Mouse (Mus musculus): Measurements from ENCODE around the gene 1700074P13Rik. TPM values are rescaled to one million over a fixed set of nuclear protein-coding genes. Genes with fewer than 3 reads are reported as not detected.

1700074P13Rik gene
- polyA plus RNA-seq, 1 experiment from 2014 or later: not detected

DNA sequence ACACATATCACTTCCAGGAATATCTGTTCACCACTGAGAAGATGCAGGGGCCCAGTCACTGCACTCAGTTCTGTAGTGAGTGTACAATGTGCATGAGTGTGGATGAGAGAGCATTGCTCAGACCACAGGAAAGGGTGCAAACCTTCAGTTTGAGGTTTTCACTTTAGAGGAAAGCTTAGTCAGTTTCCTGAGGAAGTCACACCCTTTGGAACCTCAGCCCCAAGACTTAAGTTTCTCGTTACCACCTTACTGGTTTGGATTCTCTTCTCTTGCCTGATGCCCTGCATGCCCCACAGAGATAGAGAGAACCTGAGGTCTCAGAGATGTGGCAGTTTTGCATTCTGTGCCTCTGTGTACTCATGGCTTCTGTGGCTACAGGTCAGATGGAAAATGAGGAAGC is 49.4 kb downstream of the 1700074P13Rik start:
- ATAC-seq (ENCODE audit: insufficient number of reproducible peaks, insufficient read depth, low FRiP score, low read depth): no peak
- Histone ChIP-seq H3K9me3 (ENCODE audit: control insufficient read depth, low read depth, low read length) (no peaks in the 10 kb centered on the region), H3K27ac (ENCODE audit: low read length) (no peak overlapping the region), H3K4me2 (replicated peaks; ENCODE audit: low read depth, low read length) (no peak overlapping the region), H3K27me3 (ENCODE audit: control insufficient read depth, insufficient read depth, low read length) (no peaks in the 10 kb centered on the region), H3K4me1 (ENCODE audit: control insufficient read depth, insufficient read depth, low read length) (no peaks in the 10 kb centered on the region), H3K4me3 (ENCODE audit: low read depth, low read length) (no peak overlapping the region), H3K36me3 (ENCODE audit: control insufficient read depth, insufficient read depth, low read length) (no peaks in the 10 kb centered on the region), H3K9ac (replicated peaks; ENCODE audit: low read depth, low read length) (no peak overlapping the region)
- WGBS: 61% methylated on average over 1 of the region's 1 CpGs

GRCm38 (mm10) chr6:40887394-40887793 is 53.0 kb downstream of the 1700074P13Rik start, which contains the start of gene Moxd2:
Gene Moxd2 (minus strand): TSS chr6:40887494.
- no peaks in the 10 kb centered on the region for H3K36me3 ChIP-seq (ENCODE audit: control insufficient read depth, insufficient read depth, low read length)
- no peak within 1 kb of the TSS for H3K4me2 ChIP-seq (replicated peaks; ENCODE audit: low read depth, low read length)
- no peaks in the 10 kb centered on the region for H3K27me3 ChIP-seq (ENCODE audit: control insufficient read depth, insufficient read depth, low read length)
- no peaks in the 10 kb centered on the region for H3K9me3 ChIP-seq (ENCODE audit: control insufficient read depth, low read depth, low read length)
- 90% methylated on average over 3 of the region's 3 CpGs for WGBS
- H3K27ac ChIP-seq (ENCODE audit: low read length): no peak within 1 kb of the TSS
- ATAC-seq (ENCODE audit: insufficient number of reproducible peaks, insufficient read depth, low FRiP score, low read depth): no peak
- no peak within 1 kb of the TSS for H3K9ac ChIP-seq (replicated peaks; ENCODE audit: low read depth, low read length)
- no peak within 1 kb of the TSS for H3K4me3 ChIP-seq (ENCODE audit: low read depth, low read length)
- H3K4me1 ChIP-seq (ENCODE audit: control insufficient read depth, insufficient read depth, low read length): no peaks in the 10 kb centered on the region

Other genes with a start within 250 kb of the 1700074P13Rik start
- not detected in 2 replicates for gene Moxd2, start 53.1 kb downstream of the 1700074P13Rik start, polyA plus RNA-seq (2014; fragmentation: Nextera tagmentation; extraction: Ambion mirVana)
- gene Prss58, start 40.2 kb downstream of the 1700074P13Rik start, polyA plus RNA-seq (2014; fragmentation: Nextera tagmentation; extraction: Ambion mirVana): not detected in 2 replicates
- gene Gm4744, start 11.3 kb upstream of the 1700074P13Rik start, polyA plus RNA-seq (2014; fragmentation: Nextera tagmentation; extraction: Ambion mirVana): not detected in 2 replicates
- not detected in 2 replicates for gene 1810009J06Rik, start 24.2 kb upstream of the 1700074P13Rik start, polyA plus RNA-seq (2014; fragmentation: Nextera tagmentation; extraction: Ambion mirVana)
- not detected in 2 replicates for gene Gm2663, start 58.9 kb upstream of the 1700074P13Rik start, polyA plus RNA-seq (2014; fragmentation: Nextera tagmentation; extraction: Ambion mirVana)
- not detected in 2 replicates for gene 2210010C04Rik, start 95.0 kb upstream of the 1700074P13Rik start, polyA plus RNA-seq (2014; fragmentation: Nextera tagmentation; extraction: Ambion mirVana)